Mouse (Mus musculus) spleen, adult 12 weeks (tissue): ENCODE results near the gene Trappc3.

ENCODE experiments used
- DNase-seq: peaks from one replicate; pipeline ENCODE4 v3.0.0; 2022; ENCODE audit warnings: low spot score

The Trappc3 gene

DNA sequence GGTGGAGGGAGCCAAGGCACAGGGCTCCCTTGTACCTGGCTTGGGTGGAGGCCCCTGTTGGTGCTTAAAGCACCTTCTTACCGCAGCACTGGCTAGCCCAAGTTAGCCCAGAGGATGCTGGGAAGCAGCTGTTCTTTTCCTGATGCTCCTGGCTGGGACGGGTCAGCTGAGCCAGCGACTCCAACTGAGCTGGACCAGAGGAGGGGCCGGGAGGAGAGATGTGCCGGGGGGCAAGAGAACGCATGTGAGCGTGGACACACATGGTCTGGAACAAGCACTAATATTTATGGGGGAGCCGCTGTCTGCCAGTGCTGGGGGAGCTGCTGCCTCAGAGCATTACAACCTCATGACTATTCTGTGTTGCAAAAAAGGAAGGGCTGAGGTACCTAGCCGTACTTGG, 16.8 kb downstream of the Trappc3 start:
- DNase-seq: no peak

DNA sequence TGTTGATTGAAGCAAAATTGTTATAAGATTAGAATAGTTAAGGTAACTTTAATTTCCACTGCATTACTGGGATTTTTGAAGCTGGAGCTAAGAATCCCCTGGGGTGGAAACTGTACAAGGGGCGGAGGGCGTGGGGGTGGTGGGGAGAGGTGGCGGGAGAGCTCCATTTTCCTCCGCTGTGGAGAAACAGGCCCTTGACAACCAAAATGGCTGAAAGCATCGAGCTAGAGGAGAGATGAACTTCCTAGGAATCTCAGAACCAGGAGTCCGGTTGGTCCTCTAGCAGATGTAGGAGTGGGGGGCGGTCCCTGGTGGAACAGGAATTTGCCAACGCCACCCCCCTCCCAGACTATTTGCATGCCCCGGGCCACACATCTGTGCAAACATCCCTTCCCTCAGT, 19.6 kb downstream of the Trappc3 start:
- no peak for DNase-seq

DNA sequence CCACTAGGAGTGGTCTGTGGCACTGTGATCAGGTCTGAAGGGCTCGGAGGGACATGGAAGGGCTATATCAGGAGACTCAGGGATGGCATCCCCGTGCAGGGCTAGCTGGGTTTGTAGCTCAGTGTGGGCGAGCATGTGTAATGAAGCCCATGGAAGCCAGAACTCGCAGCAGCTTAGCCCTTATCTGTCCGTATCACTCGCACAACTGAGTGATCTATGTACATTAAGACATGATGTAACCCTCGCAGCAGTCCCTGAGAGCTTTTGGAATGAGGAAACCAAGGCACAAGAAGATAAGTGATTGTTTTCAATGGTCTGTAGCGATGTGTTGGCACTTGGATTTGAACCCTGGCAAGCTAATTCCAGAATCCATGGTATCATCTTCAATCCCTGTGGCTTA, 21.5 kb downstream of the Trappc3 start:
- no peak for DNase-seq

DNA sequence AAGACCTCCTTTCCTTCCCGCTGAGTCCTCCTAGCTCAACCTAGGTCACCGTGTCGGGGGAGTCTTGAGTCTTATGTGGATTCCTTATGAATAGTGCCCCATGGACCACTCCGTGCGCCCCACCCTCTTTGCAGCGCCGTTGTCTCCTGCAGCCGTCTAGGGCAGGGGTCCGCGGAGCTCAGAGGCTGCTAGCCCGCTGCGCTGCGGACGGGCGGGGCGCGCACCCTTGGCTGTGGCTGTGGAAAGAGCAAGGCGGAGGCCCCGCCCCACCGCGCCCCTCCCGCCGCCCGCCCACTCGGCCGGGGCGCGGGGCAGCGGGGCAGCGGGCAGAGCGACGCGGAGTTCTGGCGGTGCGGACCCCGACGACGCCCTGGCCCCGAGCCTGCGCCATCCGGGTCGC, 24.4 kb downstream of the Trappc3 start, which contains the start of gene Col8a2:
TSS of gene Col8a2 (plus strand) at position 302 of the 400 bp plus-strand sequence.
- DNase-seq: no peak

DNA sequence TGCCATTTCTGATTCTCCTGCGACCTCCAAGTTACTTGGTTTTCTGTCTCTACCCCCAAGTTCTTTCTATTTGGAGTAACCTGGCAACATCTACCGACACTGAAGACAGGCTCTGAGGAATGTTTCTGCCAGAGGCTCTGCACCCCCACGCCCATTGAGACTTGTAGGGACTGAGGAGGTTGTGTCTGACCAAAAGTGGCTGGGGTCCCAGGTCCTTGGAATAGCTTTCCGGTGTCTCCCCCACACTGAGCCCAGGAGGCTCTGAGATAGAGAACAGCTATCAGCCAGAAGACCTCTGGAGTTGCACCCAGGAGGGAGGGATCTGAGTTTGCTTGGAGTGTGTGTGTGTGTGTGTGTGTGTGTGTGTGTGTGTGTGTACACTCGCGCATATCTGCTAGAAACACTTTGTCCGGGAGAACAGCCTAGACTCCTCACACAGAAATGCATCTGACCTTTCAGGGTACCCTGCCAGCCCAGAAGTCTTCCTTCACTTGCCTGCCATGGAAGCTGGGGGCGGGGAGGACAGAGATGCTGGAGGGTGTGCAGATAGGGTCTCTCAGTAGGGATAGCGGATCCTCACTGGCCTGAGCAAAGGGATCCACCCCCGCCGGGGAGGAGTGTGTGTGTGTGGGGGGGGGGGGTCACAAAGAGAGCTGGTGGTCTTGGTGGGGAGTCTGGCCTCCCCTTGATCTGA, 25.3 kb downstream of the Trappc3 start:
- DNase-seq: no peak

DNA sequence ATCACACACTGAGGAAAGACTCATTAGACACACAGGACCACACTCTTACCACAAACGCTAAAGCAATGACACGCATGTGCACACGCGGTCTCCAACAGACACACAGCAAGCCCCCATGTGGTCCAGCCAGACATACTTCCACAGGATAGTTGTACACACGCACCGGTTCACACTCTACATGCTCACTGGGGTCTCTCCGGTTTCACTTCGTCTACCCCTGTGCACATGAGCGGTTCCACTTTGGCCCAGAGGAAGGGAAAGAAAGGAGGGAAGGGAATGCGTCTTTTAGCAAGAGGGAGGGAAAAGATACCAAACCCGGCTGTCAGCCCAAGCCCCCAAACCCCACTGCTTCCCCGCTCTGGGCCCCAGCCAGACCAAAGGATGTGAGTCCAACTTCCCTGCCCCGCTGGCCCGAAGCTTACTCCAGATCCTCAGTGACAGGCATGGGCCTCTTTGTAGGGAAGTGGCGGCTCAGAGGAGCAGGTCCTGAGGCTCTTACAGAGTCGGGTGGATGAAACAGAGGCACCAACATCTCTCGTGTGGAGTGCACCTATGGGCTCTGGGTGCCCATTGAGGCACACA, 26.1 kb downstream of the Trappc3 start:
- no peak for DNase-seq

DNA sequence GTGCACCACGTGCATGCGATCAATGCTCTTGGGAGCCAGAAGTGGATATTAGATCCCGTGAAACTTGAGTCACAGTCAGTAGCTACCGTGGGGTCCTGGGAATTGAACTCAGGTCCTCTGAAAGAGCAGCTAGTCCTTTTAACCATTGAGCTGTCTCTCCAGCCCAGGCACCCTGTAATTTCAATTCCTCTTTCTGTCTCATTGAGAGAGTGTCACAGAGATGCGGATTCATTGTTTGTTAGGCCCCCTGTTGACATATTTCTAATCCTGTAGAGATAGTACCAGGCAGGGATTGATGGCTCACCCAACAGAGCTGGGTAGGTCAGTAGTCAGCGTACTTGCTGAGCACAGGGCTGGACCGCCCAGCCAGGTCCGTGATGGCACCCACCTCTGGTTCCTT, 28.2 kb downstream of the Trappc3 start:
- DNase-seq: no peak

DNA sequence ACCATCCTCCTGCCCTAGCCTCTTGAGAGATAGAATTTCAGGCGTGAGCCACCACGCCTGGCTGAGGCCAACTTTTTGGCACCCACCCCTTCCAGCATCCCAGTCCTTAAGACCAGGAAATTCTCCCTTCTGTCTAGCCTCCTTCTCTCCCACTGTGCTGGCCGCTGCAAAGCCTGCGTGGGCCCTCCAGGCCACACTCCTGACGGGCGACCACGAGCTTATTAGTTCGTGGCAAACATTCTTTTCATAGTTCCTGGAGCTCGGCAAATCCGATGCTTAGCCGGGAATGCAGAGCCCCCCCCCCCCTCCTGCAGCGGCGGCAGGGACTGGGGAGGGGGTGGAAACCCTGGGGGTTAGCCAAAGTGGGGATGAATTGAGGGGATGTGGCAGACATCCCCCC, 29.1 kb downstream of the Trappc3 start:
- DNase-seq: no peak

DNA sequence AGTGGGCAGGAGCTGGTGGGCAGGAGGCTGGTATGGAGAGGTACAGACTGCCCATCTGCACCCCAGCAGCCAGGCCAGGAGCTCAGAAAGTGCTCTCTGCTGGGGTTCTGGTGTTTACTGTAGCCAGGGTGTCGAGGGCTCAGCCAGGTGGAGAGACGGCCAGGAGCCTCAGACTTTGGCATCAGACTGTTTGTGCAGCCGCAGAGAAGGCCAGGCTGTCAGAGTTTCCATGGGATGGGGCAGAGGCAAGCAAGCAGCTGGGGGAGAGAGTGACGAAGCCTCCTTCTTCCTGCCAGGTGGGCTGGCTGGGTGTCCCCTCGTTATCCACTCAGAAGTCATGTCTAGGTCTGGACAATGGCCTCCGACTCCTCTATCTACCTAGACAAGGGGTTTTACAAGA, 33.0 kb downstream of the Trappc3 start:
- DNase-seq: no peak

DNA sequence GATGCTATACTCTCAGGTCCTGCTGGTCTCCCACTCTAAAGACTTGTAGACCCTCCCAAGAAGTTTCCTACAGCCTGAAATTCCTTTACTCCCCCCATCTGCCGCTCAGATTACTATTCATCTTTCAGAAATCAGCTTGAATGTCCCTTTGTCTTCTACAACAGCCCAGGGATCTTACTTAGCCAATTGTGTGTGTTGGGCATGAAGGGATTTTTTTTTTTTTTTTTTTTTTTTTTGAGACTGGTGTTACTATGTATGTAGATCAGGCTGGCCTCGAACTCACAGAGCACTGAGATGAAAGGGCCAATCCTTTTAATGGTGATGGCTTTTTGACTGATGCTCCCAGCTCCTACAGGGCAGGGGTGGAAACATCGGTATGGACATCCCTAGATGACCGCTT, 33.8 kb downstream of the Trappc3 start:
- no peak for DNase-seq

DNA sequence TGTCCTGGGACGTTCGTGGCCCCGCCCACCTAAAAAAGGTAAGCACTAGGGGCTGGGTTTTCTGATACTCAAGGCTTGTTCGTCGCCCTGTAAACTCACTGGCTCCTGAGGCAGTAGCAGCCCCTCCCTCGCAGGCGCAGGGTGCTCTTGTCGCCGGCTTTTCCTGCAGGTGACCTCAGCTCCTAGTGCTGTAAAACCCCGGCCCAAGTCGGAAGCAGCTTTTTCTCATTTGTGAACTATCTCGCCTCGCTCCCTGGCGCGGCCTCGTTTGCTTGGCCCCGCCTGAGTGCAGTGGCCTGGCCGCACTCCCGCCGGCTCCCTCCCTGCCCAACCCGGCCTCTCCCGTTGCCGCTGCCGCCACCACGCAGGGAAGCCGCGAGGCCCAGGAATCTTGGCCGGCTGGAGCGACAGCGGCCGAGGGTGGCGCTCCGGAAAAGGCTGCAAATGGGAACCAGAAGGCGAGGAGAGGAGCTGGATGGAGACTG, 34.5 kb downstream of the Trappc3 start:
- no peak for DNase-seq

DNA sequence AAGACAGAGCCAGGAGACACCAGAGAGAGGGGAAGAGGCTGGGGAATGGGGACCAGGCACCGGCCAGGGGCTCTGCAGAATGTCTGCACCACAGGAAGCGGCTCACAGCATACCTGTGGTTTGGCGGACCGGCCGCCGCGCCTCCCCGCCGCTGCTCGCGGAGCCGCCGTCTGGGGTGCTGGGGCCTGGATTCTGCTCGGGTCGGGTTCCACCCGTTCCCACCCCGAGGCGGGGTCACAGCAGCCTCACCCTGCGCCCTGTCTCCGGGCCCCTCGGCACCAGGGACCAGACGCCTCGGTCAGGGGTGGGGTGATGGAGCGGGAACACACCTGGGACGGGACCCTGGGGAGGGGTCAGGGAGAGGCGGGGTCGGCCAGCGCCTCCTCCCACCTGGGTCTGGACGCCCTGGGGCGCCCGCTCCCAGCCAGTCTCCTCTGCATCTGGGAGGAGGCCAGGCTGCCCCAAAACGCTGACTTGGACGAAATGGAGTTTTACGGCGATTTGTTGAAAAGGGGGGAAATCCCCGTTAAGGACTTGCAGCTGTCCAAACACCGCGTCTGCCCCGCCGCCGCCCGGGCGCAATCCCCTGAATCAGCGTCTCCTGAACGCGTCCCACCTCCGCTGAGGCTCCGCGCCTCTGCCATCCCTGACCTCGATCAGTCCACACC, 38.9 kb downstream of the Trappc3 start:
- DNase-seq: no peak

DNA sequence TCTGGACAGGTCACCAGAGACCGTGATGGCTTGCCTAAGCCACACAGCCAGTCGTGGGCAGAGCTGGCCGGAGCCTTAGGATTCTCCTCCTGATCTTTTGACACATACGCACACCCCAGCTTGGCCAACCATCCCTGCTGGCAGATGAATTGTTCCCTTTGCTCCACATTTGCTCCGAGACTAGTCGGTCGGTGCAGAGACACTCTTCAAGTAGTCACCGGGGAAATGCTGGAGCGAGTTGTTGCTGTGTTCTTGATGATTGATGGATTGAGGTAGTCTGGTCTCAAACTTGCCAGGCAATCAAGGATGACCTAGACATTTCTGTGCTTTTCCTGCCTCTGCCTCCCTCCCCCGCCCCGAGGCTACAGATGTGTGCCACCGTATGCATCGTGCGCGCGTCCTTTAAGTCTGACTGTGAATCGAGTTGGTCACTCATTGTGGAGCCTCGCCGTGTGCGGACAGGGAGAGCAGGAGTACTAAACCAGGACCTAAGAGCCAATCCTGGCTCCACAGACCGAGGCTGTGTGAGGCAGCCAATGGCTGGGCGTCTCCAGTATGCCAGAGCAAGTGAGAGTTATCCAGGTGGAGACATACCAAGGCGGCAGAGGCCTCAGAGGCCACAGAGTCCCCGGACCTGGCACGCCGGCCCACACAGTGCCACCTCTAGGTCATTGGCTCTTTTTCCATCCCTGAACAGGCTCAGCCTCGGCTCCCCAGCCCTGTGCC, 39.6 kb downstream of the Trappc3 start:
- no peak for DNase-seq

DNA sequence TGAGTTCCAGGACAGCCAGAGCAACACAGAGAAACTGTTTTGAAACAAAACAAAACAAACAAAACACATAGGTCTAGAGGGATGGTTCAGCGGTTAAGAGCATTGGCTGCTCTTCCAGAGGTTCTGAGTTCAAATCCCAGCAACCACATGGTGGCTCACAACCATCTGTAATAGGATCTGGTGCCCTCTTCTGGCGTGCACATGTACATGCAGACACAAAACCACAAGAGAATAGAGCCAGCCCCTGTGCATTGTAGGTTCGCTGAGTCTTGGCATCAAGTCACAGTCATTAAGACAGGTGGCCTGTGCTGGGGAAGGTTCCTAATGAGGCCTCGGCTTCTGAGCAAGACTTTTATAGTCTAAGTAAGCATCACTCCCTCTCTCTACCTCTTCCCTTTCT, 41.8 kb downstream of the Trappc3 start:
- no peak for DNase-seq

DNA sequence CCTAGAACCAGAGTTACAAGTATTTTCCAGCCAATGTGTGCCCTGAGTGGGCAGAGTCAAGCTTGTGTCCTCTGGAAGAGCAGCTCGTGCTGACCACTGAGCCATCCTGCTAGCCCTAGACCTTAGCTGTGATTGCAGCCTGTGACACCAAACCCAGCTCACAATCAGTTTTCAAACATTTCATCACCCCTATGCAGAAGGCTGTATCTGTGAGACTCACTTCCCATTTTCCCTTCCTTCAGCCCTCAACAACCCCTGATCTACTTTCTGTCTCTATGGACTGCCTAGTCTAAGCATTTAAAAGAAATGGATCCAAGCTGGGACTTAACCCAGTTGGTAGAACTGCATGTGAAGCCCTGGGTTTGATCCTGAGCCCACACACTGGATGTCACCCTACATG, 43.3 kb downstream of the Trappc3 start:
- no peak for DNase-seq

DNA sequence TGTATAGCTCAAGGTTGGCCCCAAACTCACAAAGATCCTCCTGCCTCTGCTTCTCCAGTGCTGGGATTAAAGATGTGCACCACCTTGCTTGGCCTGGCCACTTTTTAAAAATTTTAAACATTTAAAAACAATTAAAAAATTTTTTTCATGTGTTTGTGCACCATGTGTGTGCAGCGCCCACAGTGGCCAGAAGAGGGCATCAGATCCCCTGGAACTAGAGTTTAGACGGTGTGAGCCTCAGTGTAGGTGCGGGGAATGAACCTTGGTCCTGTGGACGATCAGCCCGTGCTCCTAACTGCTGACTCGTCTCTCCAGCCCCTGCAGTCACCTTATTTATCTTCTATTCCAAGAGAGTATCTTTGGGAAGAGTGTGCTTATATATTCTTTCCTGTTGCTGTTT, 43.9 kb downstream of the Trappc3 start:
- DNase-seq: no peak

DNA sequence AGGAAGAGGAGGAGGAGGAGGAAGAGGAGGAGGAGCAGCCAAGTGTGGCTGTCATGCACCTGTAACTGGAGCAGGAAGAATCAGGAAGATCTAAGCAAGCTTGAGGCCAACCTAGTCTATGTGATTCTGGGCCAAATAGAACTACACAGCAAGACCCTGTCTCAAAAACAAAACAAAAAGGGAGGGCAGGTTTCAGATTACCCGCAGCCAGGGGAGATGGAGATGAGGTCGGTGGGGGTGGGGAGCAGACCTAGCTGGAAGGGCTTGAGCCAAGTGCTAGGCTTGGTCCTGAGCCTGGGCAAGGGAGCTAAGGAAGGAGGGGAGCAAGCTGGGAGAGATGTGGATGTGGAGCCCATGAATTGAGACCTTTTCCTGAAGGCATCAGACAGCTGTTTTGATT, 44.7 kb downstream of the Trappc3 start:
- DNase-seq: no peak

DNA sequence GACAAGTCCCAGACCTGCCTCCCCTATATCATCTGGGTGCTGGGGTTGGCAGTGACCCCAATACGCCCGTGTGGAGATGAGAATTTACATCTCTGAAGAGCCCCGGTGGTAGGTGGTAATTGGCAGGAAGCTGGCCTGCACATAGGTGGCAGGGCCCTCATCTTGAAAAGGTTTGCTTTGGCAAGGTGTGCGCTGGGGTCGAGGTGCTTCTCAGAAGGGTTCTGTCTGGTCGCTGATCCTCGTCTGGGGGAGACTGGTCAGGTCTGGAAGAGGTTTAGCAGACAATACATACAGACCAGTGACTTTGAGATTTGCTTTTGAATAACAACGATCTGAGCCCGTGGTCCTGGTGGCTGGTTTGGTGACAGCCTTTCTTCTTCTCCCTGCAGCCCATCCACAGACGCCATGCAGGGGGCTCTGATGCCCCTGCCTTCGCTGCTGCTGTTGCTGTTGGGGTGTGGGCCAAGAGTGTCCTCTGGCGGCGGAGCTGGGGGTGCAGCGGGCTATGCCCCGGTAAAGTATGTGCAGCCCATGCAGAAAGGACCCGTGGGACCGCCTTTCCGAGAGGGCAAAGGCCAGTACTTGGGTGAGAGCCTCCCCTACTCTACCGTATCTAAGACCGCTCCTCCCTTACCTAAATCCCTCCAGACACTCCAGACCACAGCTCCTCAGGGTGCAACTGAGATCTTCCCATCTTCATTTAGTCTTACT, 47.2 kb downstream of the Trappc3 start:
- no peak for DNase-seq

DNA sequence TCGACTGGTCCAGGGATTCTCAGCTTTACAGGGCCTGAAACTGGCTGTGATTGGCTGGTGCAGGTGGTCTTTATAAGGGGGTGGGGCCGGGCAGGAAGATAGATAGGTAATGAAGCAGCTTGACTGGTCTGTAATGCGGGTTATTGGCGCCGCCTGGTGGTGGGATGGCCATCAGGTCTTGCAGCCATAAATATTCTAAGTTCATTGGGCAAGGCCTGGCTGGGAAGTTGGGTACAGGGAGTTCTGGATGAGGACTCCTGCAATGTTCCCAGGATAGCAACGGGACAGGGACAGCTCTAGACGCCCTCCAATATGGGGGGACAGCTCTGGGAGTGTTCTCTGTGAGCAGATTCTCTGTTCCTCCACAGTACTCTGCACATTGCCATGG, 47.8 kb downstream of the Trappc3 start:
- peak; percentile 58 for DNase-seq

DNA sequence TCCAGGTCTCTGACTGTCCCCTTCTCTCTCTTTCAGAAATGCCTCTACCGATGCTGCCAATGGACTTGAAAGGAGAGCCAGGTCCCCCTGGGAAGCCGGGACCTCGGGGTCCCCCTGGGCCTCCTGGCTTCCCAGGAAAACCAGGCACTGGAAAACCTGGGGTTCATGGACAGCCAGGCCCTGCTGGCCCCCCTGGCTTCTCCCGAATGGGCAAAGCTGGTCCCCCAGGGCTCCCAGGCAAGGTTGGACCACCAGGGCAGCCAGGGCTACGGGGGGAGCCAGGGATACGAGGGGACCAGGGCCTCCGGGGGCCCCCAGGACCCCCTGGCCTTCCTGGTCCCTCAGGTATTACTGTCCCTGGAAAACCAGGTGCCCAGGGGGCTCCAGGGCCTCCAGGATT, 48.2 kb downstream of the Trappc3 start:
- no peak for DNase-seq

DNA sequence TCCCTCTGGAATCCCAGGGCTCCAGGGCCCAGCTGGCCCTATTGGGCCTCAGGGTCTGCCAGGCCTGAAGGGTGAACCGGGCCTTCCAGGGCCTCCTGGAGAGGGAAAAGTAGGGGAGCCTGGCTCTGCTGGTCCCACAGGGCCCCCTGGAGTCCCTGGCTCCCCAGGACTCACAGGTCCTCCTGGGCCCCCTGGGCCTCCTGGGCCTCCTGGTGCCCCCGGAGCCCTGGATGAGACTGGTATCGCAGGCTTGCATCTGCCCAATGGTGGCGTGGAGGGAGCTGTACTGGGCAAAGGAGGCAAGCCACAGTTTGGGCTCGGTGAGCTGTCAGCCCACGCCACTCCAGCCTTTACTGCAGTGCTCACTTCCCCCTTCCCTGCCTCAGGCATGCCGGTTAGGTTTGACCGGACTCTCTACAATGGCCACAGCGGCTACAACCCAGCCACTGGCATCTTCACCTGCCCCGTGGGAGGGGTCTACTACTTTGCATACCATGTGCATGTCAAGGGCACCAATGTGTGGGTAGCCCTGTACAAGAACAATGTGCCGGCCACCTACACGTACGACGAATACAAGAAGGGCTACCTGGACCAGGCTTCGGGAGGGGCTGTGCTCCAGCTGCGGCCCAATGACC, 49.6 kb downstream of the Trappc3 start:
- no peak for DNase-seq

DNA sequence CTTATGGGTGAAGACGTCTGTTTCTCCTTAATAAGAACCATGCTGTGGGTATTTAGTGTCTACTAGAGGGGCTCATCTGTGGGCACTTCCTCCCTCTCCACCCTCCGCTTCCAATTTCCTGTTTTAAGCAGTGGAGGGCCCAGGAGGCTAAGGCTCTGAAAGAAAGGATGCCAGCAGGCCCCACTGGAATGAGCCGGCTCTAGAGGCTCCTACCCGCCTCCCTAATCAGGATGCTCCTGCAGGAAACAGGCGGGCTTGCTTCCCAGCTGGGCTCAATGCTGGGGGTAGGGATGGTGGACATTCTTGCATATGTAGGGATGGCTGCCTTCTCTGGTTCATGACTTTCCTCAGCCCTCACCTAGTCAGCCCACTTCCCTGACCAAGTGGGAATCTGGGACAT, 51.1 kb downstream of the Trappc3 start:
- DNase-seq: no peak
